Mouse (Mus musculus): ENCODE data around the gene Ndufb5.
A peak's percentile ranks its signal among the peaks of the same experiment; 100 is the strongest.

DNA sequence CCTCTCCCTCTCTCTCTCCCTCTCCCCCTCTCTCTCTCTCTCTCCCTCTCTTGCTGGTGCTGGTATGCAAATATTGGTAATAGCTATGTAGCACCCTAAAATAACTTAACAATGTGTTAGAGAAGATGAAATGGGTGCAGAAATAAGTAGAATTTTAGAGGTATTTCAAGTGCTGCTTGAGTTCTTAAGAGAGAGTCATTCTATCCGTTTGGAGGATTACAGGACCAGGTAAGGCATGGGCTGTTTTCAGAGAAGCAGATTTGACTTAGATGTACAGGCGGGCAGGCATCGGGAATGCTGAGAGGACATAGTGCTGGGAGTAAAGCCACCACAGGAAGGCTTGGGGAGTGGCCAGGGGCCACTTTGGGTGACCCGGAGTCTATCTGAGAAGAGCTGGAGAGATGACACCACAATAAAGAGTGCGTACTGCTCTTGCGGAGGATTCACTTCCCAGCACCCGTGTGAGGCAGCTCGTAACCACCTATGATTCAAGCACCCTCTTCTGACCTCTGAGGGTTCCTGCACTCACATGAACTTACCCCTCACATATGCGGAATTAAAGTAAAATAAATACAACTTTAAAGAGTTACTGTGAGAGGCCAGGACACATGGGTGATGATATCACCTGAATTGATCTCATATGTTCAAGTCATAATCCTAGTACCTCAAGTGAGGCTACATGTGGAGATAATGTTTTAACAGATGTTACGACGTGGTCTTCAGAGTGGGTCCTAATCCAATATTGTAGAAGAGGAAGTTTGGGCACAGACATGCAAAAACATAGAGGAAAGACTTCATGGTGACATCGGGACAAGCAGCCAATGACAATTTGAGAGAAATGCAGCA, 41.8 kb upstream of the Ndufb5 start:
- no peak for TF ChIP-seq POLR2A (IDR thresholded peaks at IDR 0.05; ENCODE audit: extremely low read depth, insufficient read depth, low read length)
- TF ChIP-seq CTCF (IDR thresholded peaks at IDR 0.05; ENCODE audit: extremely low read depth, insufficient read depth, low read length): peak; percentile 15; the same call in 1 of the 2 replicates
